Mouse (Mus musculus) adipocyte (in vitro differentiated cells): ENCODE measurements around the gene Tmem156.
A peak's percentile ranks its signal among the peaks of the same experiment; 100 is the strongest.

Experiments used
- DNase-seq: peaks from one replicate; pipeline ENCODE4 v3.0.0-alpha.2; 2016; ENCODE audit warnings: low spot score

The Tmem156 gene

GRCm38 (mm10) chr5:65096805-65097204 lies 4.9 kb upstream of the Tmem156 start:
- peak; percentile 44 for DNase-seq

GRCm38 (mm10) chr5:65096082-65096481 lies 4.2 kb upstream of the Tmem156 start:
- peak; percentile 53 for DNase-seq

- no peak for DNase-seq
Observed at GRCm38 (mm10) chr5:65094902-65095545, 3.1 kb upstream of the Tmem156 start.

DNA sequence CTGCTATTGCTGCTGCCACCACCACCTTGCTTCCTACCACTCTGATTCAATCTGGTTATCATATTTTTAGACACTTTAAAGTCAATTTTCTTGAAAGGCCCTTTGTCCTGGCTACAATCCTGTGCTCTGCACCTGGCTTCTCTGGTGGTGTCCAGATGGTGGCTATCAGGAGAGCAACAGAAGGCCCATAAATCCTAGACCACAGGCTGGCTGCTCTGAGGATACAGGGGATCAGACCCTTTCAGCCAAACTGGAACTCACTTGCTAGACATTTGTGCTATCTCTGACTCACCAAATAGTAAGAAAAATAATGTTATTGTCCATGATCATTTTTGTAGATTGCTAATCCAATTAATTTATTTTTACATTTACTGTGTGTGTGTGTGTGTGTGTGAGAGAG lies 1.8 kb upstream of the Tmem156 start:
- no peak for DNase-seq

DNA sequence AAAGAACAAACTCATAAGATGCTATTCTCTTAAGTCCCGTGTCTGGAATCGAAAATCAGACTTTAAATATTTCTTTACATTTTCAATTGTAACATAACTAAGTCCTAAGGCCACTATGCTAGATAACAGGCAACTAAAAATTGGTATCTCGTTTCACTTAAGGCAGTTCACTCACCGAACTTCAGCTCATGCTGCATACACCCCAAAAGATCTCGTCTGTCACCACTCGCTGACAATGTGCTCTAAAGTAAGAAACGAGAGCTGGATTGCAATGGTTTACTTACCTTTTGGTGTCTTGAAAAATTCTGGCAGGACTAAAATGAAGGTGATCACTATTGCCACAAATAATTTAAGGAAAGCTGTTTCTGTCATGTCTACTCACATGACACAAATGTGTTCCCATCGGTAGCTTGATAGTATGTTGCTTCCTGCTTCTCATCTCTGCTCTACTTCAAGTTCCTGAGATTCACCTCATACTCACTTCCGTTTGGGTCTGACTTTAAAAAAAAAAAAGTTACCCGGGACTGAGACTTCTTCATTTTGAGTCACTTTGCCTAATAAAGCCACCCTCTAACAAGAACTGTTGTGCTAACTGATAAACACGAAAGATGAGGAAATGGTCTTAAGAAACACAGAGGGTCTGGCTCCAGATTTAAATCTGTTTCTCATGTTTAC lies 611 bp downstream of the Tmem156 start:
- DNase-seq, result no peak

DNA sequence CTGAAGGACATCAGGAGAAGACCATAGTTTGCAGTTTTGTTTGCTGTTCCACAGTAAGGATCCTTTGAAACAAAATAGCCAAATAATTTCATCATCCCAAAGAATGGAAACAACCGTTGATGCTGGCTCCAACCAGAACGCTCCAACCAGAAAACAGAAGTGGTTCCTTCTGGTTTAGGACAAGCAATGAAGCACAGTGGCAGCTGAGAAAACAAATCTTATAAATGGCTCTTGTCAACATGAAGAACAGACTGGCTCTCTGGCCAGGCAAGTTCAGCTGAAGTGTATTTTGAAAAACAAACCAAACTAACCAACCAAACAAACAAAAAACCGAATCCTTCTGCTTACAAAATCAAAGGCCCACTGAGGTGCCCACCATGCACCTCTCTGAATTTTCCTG lies 2.2 kb downstream of the Tmem156 start:
- peak; percentile 57 for DNase-seq

DNA sequence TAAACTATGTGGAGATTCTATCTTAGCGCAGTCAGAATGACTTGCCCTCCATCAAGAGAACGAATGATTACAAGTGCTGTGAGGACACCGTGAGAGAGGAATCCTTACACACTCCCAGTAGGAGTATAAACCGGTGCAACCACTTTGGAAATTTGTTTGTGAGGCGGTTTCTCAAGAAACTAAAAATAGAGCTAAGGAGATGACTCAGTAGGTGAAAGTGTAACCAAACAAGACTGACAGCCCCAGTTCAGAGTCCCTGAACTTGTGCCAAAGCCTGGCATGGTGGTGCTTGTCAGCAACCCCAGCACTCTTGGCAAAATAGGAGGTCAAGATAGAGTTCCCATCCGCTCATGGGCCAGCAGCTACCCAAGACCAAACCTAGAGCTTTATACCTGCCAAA lies 5.4 kb downstream of the Tmem156 start:
- peak; percentile 98 for DNase-seq

GRCm38 (mm10) chr5:65081836-65082235 lies 10.1 kb downstream of the Tmem156 start:
- DNase-seq, result no peak

DNA sequence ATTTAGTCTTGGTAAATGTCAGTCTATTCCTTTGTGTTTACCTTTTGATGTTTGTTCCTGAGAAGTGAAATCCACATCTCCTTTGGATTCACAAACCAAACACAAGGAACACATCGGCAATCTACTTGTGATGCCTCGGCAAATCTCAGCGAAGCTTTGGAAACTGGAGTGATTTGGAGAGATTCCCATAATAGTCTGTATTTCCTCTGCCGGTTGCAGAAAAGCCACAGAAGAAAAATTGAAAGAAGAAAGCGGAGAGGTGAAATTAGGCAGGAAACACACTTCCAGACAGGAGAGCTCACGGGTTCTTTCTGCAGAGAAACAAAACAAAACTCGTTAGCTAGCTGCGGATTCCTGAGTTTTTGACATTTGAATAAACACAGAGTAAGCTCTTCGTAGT lies 12.1 kb downstream of the Tmem156 start:
- DNase-seq, result no peak

- no peak for DNase-seq
Observed at GRCm38 (mm10) chr5:65078081-65078480, 13.9 kb downstream of the Tmem156 start.

DNA sequence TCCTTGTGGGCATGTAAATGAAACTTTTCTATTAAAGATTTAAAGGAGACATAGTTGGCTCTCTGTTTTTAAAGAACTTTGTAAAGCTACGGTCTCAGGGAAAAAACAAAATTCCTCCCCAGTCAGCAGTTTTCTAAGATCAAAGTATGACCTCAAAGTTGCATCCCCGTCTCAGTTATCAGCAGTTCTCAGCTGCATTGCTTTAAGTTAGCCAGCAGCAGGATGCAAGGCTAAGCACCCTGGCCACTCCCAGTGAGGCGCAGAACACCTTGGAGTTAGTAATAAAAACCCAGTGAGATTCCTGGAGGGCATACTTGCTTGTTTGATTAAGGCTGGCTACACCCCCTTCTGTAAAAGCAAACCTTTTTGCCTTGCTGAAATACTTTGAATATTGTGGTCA lies 15.2 kb downstream of the Tmem156 start:
- no peak for DNase-seq

GRCm38 (mm10) chr5:65076087-65076486 lies 15.8 kb downstream of the Tmem156 start:
- DNase-seq, result no peak

- no peak for DNase-seq
Observed at GRCm38 (mm10) chr5:65074693-65075092, 17.2 kb downstream of the Tmem156 start.

GRCm38 (mm10) chr5:65073247-65073646 lies 18.7 kb downstream of the Tmem156 start:
- no peak for DNase-seq

GRCm38 (mm10) chr5:65071689-65072118 lies 20.2 kb downstream of the Tmem156 start:
- no peak for DNase-seq

- no peak for DNase-seq
Observed at GRCm38 (mm10) chr5:65069872-65070271, 22.1 kb downstream of the Tmem156 start.

DNA sequence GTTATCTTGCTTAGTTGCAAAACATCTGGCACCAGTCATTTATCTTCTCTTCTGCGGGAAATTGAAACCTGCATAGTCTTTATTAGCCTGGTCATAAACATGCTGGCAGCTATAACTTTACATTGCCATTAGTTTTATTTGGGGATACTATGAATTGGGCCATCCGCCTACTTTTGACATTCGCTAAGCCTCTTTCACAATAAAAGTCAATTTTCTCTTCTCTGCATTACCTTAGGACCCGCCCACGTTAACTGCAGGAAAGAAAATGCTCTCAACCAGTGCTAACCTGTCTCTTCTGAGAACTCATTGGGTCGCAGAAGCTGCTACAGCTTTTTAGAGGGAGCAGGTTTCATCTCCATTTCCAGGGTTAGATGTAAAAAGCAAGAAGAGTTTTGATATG lies 23.8 kb downstream of the Tmem156 start:
- no peak for DNase-seq

- no peak for DNase-seq
Observed at GRCm38 (mm10) chr5:65063266-65063665, 28.7 kb downstream of the Tmem156 start.

- no peak for DNase-seq
Observed at GRCm38 (mm10) chr5:65062236-65062635, 29.7 kb downstream of the Tmem156 start.

GRCm38 (mm10) chr5:65059806-65060205 lies 32.1 kb downstream of the Tmem156 start:
- no peak for DNase-seq

GRCm38 (mm10) chr5:65057596-65057995 lies 34.3 kb downstream of the Tmem156 start:
- DNase-seq, result no peak

DNA sequence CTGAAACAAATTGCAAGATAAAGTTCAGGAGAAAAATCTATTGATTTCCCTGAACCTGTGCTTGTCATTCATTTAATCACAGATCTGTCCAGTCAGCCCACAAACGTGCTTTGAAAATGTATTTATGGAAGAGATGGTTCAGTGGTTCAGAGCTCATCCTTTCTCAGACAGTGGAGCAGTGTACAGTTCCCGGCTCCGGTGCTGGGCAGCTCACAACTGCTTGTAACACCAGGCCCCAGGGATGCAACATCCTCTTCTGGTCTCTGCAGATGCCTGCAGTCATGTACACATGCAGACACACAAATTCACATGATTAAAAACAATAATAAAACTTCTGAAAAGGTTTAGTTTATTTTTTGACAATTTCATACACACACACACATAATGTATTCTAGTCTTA lies 40.4 kb downstream of the Tmem156 start:
- DNase-seq, result no peak

GRCm38 (mm10) chr5:65049880-65050279 lies 42.1 kb downstream of the Tmem156 start:
- no peak for DNase-seq

- DNase-seq, result no peak
Observed at GRCm38 (mm10) chr5:65047285-65047855, 44.6 kb downstream of the Tmem156 start.
